Mouse (Mus musculus): ENCODE results near the gene Sppl3. TPM values are rescaled to one million over a fixed set of nuclear protein-coding genes. Genes with fewer than 3 reads are reported as not detected.
A peak's percentile ranks its signal among the peaks of the same experiment; 100 is the strongest.

Gene Sppl3
- 17.6 TPM in 2 replicates for polyA plus RNA-seq (2015; fragmentation: Nextera tagmentation; extraction: Ambion mirVana)

- peak within 1 kb of the TSS; percentile 99 for H3K9ac ChIP-seq (replicated peaks)
- 1% methylated on average over 38 of the region's 65 CpGs for WGBS
- H3K36me3 ChIP-seq: no peaks in the 10 kb centered on the region
These were observed at the start of gene Sppl3 for GRCm38 (mm10) chr5:115010577-115011216. Gene Sppl3, plus strand, starts transcription at chr5:115011137.

GRCm38 (mm10) chr5:114961590-114962360 lies 49.2 kb upstream of the Sppl3 start:
- Histone ChIP-seq H3K9me3 (no peaks in the 10 kb centered on the region), H3K9ac (replicated peaks) (no peak overlapping the region), H3K4me3 (replicated peaks) (no peak overlapping the region), H3K27ac (no peak overlapping the region), H3K27me3 (no peaks in the 10 kb centered on the region), H3K36me3 (no peaks in the 10 kb centered on the region), H3K4me1 (replicated peaks) (0 out of 2 replicates have a peak, but pooled peaks cover 6% of the 10 kb centered on the region), H3K4me2 (replicated peaks) (no peak overlapping the region)
- 54% methylated on average over 4 of the region's 4 CpGs for WGBS
- no peak for ATAC-seq

More at GRCm38 (mm10) chr5:115010577-115011216, at the start of gene Sppl3:
- Histone ChIP-seq H3K27me3 (no peaks in the 10 kb centered on the region), H3K4me2 (replicated peaks) (peak within 1 kb of the TSS; percentile 97), H3K4me3 (replicated peaks) (peak within 1 kb of the TSS; percentile 100), H3K4me1 (replicated peaks) (peaks cover 35% of the 10 kb centered on the region), H3K27ac (peak within 1 kb of the TSS; percentile 94), H3K9me3 (no peaks in the 10 kb centered on the region)
- ATAC-seq: peak; percentile 94

- no peak overlapping the region for H3K27ac ChIP-seq
- 72% methylated on average over 7 of the region's 7 CpGs for WGBS
- no peak for ATAC-seq
These were observed 46.5 kb upstream of the Sppl3 start for GRCm38 (mm10) chr5:114964315-114964966.

GRCm38 (mm10) chr5:114964967-114965898 lies 45.7 kb upstream of the Sppl3 start:
- peaks cover 6% of the 10 kb centered on the region for H3K27me3 ChIP-seq
- no peaks in the 10 kb centered on the region for H3K36me3 ChIP-seq
- no peak overlapping the region for H3K4me2 ChIP-seq (replicated peaks)
- H3K9ac ChIP-seq (replicated peaks): no peak overlapping the region
- no peak for ATAC-seq
- WGBS: 68% methylated on average over 17 of the region's 17 CpGs
- 0 out of 2 replicates have a peak, but pooled peaks cover 6% of the 10 kb centered on the region for H3K4me1 ChIP-seq (replicated peaks)
- no peaks in the 10 kb centered on the region for H3K9me3 ChIP-seq
- no peak overlapping the region for H3K4me3 ChIP-seq (replicated peaks)
- no peak overlapping the region for H3K27ac ChIP-seq

More at GRCm38 (mm10) chr5:114964315-114964966, 46.5 kb upstream of the Sppl3 start:
- no peak overlapping the region for H3K4me3 ChIP-seq (replicated peaks)
- H3K9me3 ChIP-seq: no peaks in the 10 kb centered on the region
- 0 out of 2 replicates have a peak, but pooled peaks cover 6% of the 10 kb centered on the region for H3K4me1 ChIP-seq (replicated peaks)
- no peak overlapping the region for H3K4me2 ChIP-seq (replicated peaks)
- H3K27me3 ChIP-seq: peaks cover 6% of the 10 kb centered on the region
- no peaks in the 10 kb centered on the region for H3K36me3 ChIP-seq
- no peak overlapping the region for H3K9ac ChIP-seq (replicated peaks)

GRCm38 (mm10) chr5:114967523-114968268 lies 43.2 kb upstream of the Sppl3 start:
- no peaks in the 10 kb centered on the region for H3K9me3 ChIP-seq
- no peak overlapping the region for H3K9ac ChIP-seq (replicated peaks)
- H3K4me3 ChIP-seq (replicated peaks): no peak overlapping the region
- H3K4me2 ChIP-seq (replicated peaks): no peak overlapping the region
- peaks cover 6% of the 10 kb centered on the region for H3K27me3 ChIP-seq
- 51% methylated on average over 14 of the region's 14 CpGs for WGBS
- no peaks in the 10 kb centered on the region for H3K36me3 ChIP-seq
- ATAC-seq: no peak
- H3K4me1 ChIP-seq (replicated peaks): no peaks in the 10 kb centered on the region
- H3K27ac ChIP-seq: no peak overlapping the region

GRCm38 (mm10) chr5:114968651-114969050 lies 42.3 kb upstream of the Sppl3 start:
- H3K9me3 ChIP-seq: no peaks in the 10 kb centered on the region
- 25% methylated on average over 7 of the region's 7 CpGs for WGBS
- no peak for ATAC-seq

GRCm38 (mm10) chr5:114969064-114969463 lies 41.9 kb upstream of the Sppl3 start:
- Histone ChIP-seq H3K4me1 (replicated peaks) (no peaks in the 10 kb centered on the region), H3K9me3 (no peaks in the 10 kb centered on the region), H3K27ac (no peak overlapping the region), H3K4me2 (replicated peaks) (no peak overlapping the region), H3K4me3 (replicated peaks) (no peak overlapping the region), H3K36me3 (no peaks in the 10 kb centered on the region), H3K9ac (replicated peaks) (no peak overlapping the region), H3K27me3 (peaks cover 6% of the 10 kb centered on the region)
- ATAC-seq: no peak
- WGBS: 12% methylated on average over 4 of the region's 4 CpGs

More at GRCm38 (mm10) chr5:114968651-114969050, 42.3 kb upstream of the Sppl3 start:
- H3K27ac ChIP-seq: no peak overlapping the region
- no peak overlapping the region for H3K9ac ChIP-seq (replicated peaks)
- peaks cover 6% of the 10 kb centered on the region for H3K27me3 ChIP-seq
- no peaks in the 10 kb centered on the region for H3K36me3 ChIP-seq
- no peak overlapping the region for H3K4me3 ChIP-seq (replicated peaks)
- H3K4me2 ChIP-seq (replicated peaks): no peak overlapping the region
- H3K4me1 ChIP-seq (replicated peaks): no peaks in the 10 kb centered on the region

GRCm38 (mm10) chr5:114969609-114970215 lies 41.2 kb upstream of the Sppl3 start:
- H3K36me3 ChIP-seq: no peaks in the 10 kb centered on the region
- H3K27ac ChIP-seq: no peak overlapping the region
- H3K4me1 ChIP-seq (replicated peaks): no peaks in the 10 kb centered on the region
- peaks cover 6% of the 10 kb centered on the region for H3K27me3 ChIP-seq
- H3K4me3 ChIP-seq (replicated peaks): no peak overlapping the region
- H3K9me3 ChIP-seq: no peaks in the 10 kb centered on the region
- ATAC-seq: no peak
- no peak overlapping the region for H3K9ac ChIP-seq (replicated peaks)
- 60% methylated on average over 13 of the region's 13 CpGs for WGBS
- no peak overlapping the region for H3K4me2 ChIP-seq (replicated peaks)

GRCm38 (mm10) chr5:114970824-114971227 lies 40.1 kb upstream of the Sppl3 start, which contains the start of gene Hnf1a:
Gene Hnf1a, minus strand, starts transcription at chr5:114971094.
- no peak within 1 kb of the TSS for H3K27ac ChIP-seq
- no peak within 1 kb of the TSS for H3K4me3 ChIP-seq (replicated peaks)
- H3K4me2 ChIP-seq (replicated peaks): no peak within 1 kb of the TSS
- peaks cover 6% of the 10 kb centered on the region for H3K27me3 ChIP-seq
- no peaks in the 10 kb centered on the region for H3K9me3 ChIP-seq
- H3K36me3 ChIP-seq: no peaks in the 10 kb centered on the region
- WGBS: 85% methylated on average over 17 of the region's 17 CpGs
- no peak within 1 kb of the TSS for H3K9ac ChIP-seq (replicated peaks)
- ATAC-seq: no peak
- H3K4me1 ChIP-seq (replicated peaks): no peaks in the 10 kb centered on the region

GRCm38 (mm10) chr5:114972201-114972600 lies 38.7 kb upstream of the Sppl3 start:
- Histone ChIP-seq H3K27me3 (peaks cover 6% of the 10 kb centered on the region), H3K27ac (no peak overlapping the region), H3K4me3 (replicated peaks) (no peak overlapping the region), H3K4me2 (replicated peaks) (no peak overlapping the region), H3K36me3 (no peaks in the 10 kb centered on the region), H3K4me1 (replicated peaks) (no peaks in the 10 kb centered on the region), H3K9ac (replicated peaks) (no peak overlapping the region), H3K9me3 (no peaks in the 10 kb centered on the region)
- ATAC-seq: no peak
- 87% methylated on average over 9 of the region's 9 CpGs for whole genome bisulfite sequencing

Measured in midbrain, embryonic 13.5 days (tissue).